Mouse (Mus musculus) hindlimb bud, embryonic 11.5 days (tissue): ENCODE data around the gene Hinfp.
"Not testable (repeated sequence)": the region's sequence is repeated elsewhere in the genome, so short reads cannot be mapped to it uniquely, and the experiment has no call there.

ENCODE experiments used
- DNase-seq: peaks from one replicate; pipeline ENCODE4 v3.0.0-alpha.2; 2012; ENCODE audit warnings: low read depth, low spot score; ENCODE audit errors: extremely low spot score

Hinfp gene

GRCm38 (mm10) chr9:44311136-44312134, 6.0 kb upstream of the Hinfp start:
- DNase-seq, result no peak

- DNase-seq, result no peak
These were observed 5.3 kb upstream of the Hinfp start for GRCm38 (mm10) chr9:44310750-44311135.

- DNase-seq, result no peak
These were observed 4.3 kb upstream of the Hinfp start for GRCm38 (mm10) chr9:44309756-44310155.

- no peak for DNase-seq
These were observed 1.8 kb upstream of the Hinfp start for GRCm38 (mm10) chr9:44307248-44307647.

GRCm38 (mm10) chr9:44306532-44306931, 1.1 kb upstream of the Hinfp start:
- no peak for DNase-seq

GRCm38 (mm10) chr9:44300001-44300400, 5.5 kb downstream of the Hinfp start:
- not testable (repeated sequence) for DNase-seq

- DNase-seq, result no peak
These were observed 13.0 kb downstream of the Hinfp start for GRCm38 (mm10) chr9:44292490-44292889.

GRCm38 (mm10) chr9:44288959-44289291, 16.5 kb downstream of the Hinfp start:
- DNase-seq, result no peak

- no peak for DNase-seq
These were observed 17.2 kb downstream of the Hinfp start, which contains the start of gene Abcg4 for GRCm38 (mm10) chr9:44288076-44288958. Gene Abcg4 (minus strand): TSS chr9:44288615.

- DNase-seq, result no peak
These were observed 17.9 kb downstream of the Hinfp start for GRCm38 (mm10) chr9:44287401-44288075.

- DNase-seq, result no peak
These were observed 18.5 kb downstream of the Hinfp start for GRCm38 (mm10) chr9:44287003-44287400.

- no peak for DNase-seq
These were observed 19.1 kb downstream of the Hinfp start for GRCm38 (mm10) chr9:44286256-44286850.

- DNase-seq, result no peak
These were observed 22.3 kb downstream of the Hinfp start for GRCm38 (mm10) chr9:44283183-44283582.

GRCm38 (mm10) chr9:44269973-44270372, 35.5 kb downstream of the Hinfp start:
- no peak for DNase-seq

GRCm38 (mm10) chr9:44269077-44269476, 36.4 kb downstream of the Hinfp start:
- DNase-seq, result no peak

- DNase-seq, result no peak
These were observed 37.0 kb downstream of the Hinfp start, which contains the start of gene Nlrx1 for GRCm38 (mm10) chr9:44268432-44268831. Gene Nlrx1 (minus strand): TSS chr9:44268599.

- no peak for DNase-seq
These were observed 37.5 kb downstream of the Hinfp start for GRCm38 (mm10) chr9:44268027-44268360.

- DNase-seq, result no peak
These were observed 38.0 kb downstream of the Hinfp start for GRCm38 (mm10) chr9:44267319-44268026.

- DNase-seq, result no peak
These were observed 38.8 kb downstream of the Hinfp start for GRCm38 (mm10) chr9:44266478-44267226.
